Mouse (Mus musculus): ENCODE results near the gene Nupr1.

- TF ChIP-seq NRF1 (IDR thresholded peaks at IDR 0.05; ENCODE audit: insufficient read depth, low read depth, low read length, poor library complexity, severe bottlenecking) (no peak), JUND (IDR thresholded peaks at IDR 0.05; ENCODE audit: low read depth, low read length) (no peak)
Measured at GRCm38 (mm10) chr7:126665269-126665668, 34.6 kb upstream of the Nupr1 start.

Measured in MEL (cell line).